Comparison of ENCODE assay signal across 9 mouse cellular contexts in the genomic region with DNA sequence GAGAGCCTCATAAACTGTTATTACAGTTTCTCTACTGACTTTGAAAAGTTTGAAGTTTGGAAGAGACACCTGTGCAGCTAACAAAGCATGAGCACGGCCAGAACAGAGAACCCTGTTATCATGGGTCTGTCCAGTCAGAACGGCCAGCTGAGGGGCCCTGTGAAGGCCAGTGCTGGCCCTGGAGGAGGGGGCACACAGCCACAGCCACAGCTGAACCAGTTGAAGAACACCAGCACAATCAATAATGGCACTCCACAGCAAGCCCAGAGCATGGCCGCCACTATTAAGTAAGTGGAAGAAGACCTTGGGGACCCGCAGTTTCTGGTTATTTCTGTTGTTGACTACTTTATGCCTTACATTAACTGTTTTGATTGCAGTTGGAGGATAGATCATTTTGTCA. TPM values are rescaled to one million over a fixed set of nuclear protein-coding genes. Genes with fewer than 3 reads are reported as not detected.
DNase-seq lines count a peak whose midpoint lies in the region; ATAC-seq and TF ChIP-seq lines count a peak whose summit lies in the region.
"Had no signal": no experiment of that assay in that cellular context is flagged by ENCODE, and none has a peak within 500 bp of the region (broad histone marks: within the 10 kb centered on the region; RNA-seq: fewer than 3 reads in every experiment).

No protein-coding gene starts in this region.

- peak overlapping the region; percentile 34 for H3K4me3 ChIP-seq in heart, embryonic 10.5 days
- peak overlapping the region; percentile 37 to 96 (median 85) for H3K4me3 ChIP-seq in CH12.LX (replicated peaks in 1 of 3; ENCODE audit: low read depth in 2 of 3, low read length in 2 of 3, poor library complexity in 1 of 3)
- H3K4me3 ChIP-seq in hindbrain, embryonic 10.5 days, result peak overlapping the region; percentile 84
- 0 out of 2 replicates have a peak overlapping the region, but pooled peaks have one; percentile 12 for H3K4me3 ChIP-seq in liver, embryonic 15.5 days (replicated peaks)

- dilution Hi-C loops in CH12.LX (cut with MboI; ENCODE audit: extremely low pct_ligation_motif_present, extremely low pct_unique_long_range_greater_than_20kb, low sequenced_read_pairs), result no loop called here

- peak overlapping the region; percentile 33; the same call in 1 of the 2 replicates for H3K9ac ChIP-seq in CH12.LX (ENCODE audit: insufficient read depth, low read depth)
- no peak overlapping the region for H3K9ac ChIP-seq in liver, embryonic 15.5 days

- no peaks in the 10 kb centered on the region for H3K27me3 ChIP-seq in heart, embryonic 10.5 days (ENCODE audit: insufficient read depth, poor library complexity, severe bottlenecking)
- no peaks in the 10 kb centered on the region for H3K27me3 ChIP-seq in CH12.LX (replicated peaks)
- H3K27me3 ChIP-seq in hindbrain, embryonic 10.5 days (ENCODE audit: insufficient read depth, poor library complexity, severe bottlenecking), result no peaks in the 10 kb centered on the region
- no peaks in the 10 kb centered on the region for H3K27me3 ChIP-seq in liver, embryonic 15.5 days

- intact Hi-C loops in left cerebral cortex, postnatal 10 days (cut with DNase I), result no loop called here

- DNase-seq in heart, embryonic 10.5 days (ENCODE audit: low spot score), result no peak
- no peak for DNase-seq in heart, adult 8-10 months (ENCODE audit: low spot score)
- no peak for DNase-seq in CH12.LX (ENCODE audit: extremely low read depth)
- no peak for DNase-seq in hindbrain, embryonic 10.5 days (ENCODE audit: low spot score)
- no peak for DNase-seq in urinary bladder, postnatal 10 days (ENCODE audit: low spot score)
- no peak for DNase-seq in left cerebral cortex, postnatal 10 days (ENCODE audit: extremely low spot score in 1 of 2, low spot score in 2 of 2)
- no peak for DNase-seq in thymus, postnatal 25 days
- DNase-seq: kidney, postnatal 36 days had no signal

- ATAC-seq in liver, embryonic 15.5 days (ENCODE audit: insufficient read depth), result no peak

- H3K27ac ChIP-seq in heart, embryonic 10.5 days, result no peak overlapping the region
- no peak overlapping the region for H3K27ac ChIP-seq in CH12.LX (ENCODE audit: insufficient read depth, low read depth)
- H3K27ac ChIP-seq in hindbrain, embryonic 10.5 days, result no peak overlapping the region
- no peak overlapping the region for H3K27ac ChIP-seq in liver, embryonic 15.5 days (replicated peaks)

- 51% methylated on average over 4 of the region's 4 CpGs for WGBS in heart, embryonic 10.5 days
- 70% methylated on average over 4 of the region's 4 CpGs for WGBS in hindbrain, embryonic 10.5 days
- WGBS in liver, embryonic 15.5 days (ENCODE audit: insufficient replicate concordance), result 69% methylated on average over 4 of the region's 4 CpGs

- peak overlapping the region; percentile 92 for H3K4me2 ChIP-seq in CH12.LX (ENCODE audit: insufficient read depth, low read depth, poor library complexity, severe bottlenecking)
- peak overlapping the region; percentile 87 for H3K4me2 ChIP-seq in liver, embryonic 15.5 days

- peaks cover 81% of the 10 kb centered on the region for H3K79me2 ChIP-seq in CH12.LX (replicated peaks; ENCODE audit: control insufficient read depth, extremely low read depth, insufficient read depth, poor library complexity, severe bottlenecking)

- no peak for TF ChIP-seq RAD21 in CH12.LX (IDR thresholded peaks at IDR 0.05; ENCODE audit: low read depth, low read length)

- no peaks in the 10 kb centered on the region for H3K9me3 ChIP-seq in heart, embryonic 10.5 days
- H3K9me3 ChIP-seq in CH12.LX (replicated peaks; ENCODE audit: low read length), result no peaks in the 10 kb centered on the region
- H3K9me3 ChIP-seq in hindbrain, embryonic 10.5 days, result no peaks in the 10 kb centered on the region
- H3K9me3 ChIP-seq in liver, embryonic 15.5 days (replicated peaks), result no peaks in the 10 kb centered on the region

- no peak for TF ChIP-seq CTCF in CH12.LX (conservative IDR thresholded peaks at IDR 0.05 in 1 of 2, IDR thresholded peaks at IDR 0.05 in 1 of 2; ENCODE audit: low read depth in 2 of 2, low read length in 2 of 2)

- in situ Hi-C loops in CH12.LX (cut with MboI; ENCODE audit: low pct_ligation_motif_present, low pct_unique_long_range_greater_than_20kb, low sequenced_read_pairs), result loop anchor here (5.0 kb wide), 1 partner anchor 85 kb away; no protein-coding TSS in a partner anchor

- H3K4me1 ChIP-seq in heart, embryonic 10.5 days, result peaks cover 21% of the 10 kb centered on the region
- peaks cover 0 to 28% of the 10 kb centered on the region in 2 experiments; a peak in 3 of 4 replicates for H3K4me1 ChIP-seq in CH12.LX (ENCODE audit: control insufficient read depth in 1 of 2, insufficient read depth in 2 of 2)
- peaks cover 30% of the 10 kb centered on the region for H3K4me1 ChIP-seq in hindbrain, embryonic 10.5 days (replicated peaks)
- H3K4me1 ChIP-seq in liver, embryonic 15.5 days (replicated peaks), result peaks cover 38% of the 10 kb centered on the region

- TF ChIP-seq POLR2A in CH12.LX (IDR thresholded peaks at IDR 0.05; ENCODE audit: low read depth, low read length), result no peak

- no peak for TF ChIP-seq EP300 in CH12.LX (IDR thresholded peaks at IDR 0.05; ENCODE audit: low read length)

- peaks cover 50% of the 10 kb centered on the region for H3K36me3 ChIP-seq in heart, embryonic 10.5 days
- peaks cover 34 to 42% of the 10 kb centered on the region in 2 experiments for H3K36me3 ChIP-seq in CH12.LX (replicated peaks in 1 of 2; ENCODE audit: control insufficient read depth in 1 of 2, insufficient read depth in 1 of 2, low read length in 1 of 2)
- H3K36me3 ChIP-seq in hindbrain, embryonic 10.5 days, result peaks cover 53% of the 10 kb centered on the region
- H3K36me3 ChIP-seq in liver, embryonic 15.5 days (replicated peaks), result peaks cover 53% of the 10 kb centered on the region

TF ChIP-seq in CH12.LX, 34 proteins besides CTCF, POLR2A, EP300 and RAD21:
- no peak for TF ChIP-seq MAZ (IDR thresholded peaks at IDR 0.05; ENCODE audit: low read depth, low read length)
- TF ChIP-seq CHD2 (IDR thresholded peaks at IDR 0.05; ENCODE audit: low read length), result no peak
- TF ChIP-seq ZC3H11A (IDR thresholded peaks at IDR 0.05; ENCODE audit: low read depth, low read length), result no peak
- no peak for TF ChIP-seq POLR2AphosphoS2 (IDR thresholded peaks at IDR 0.05; ENCODE audit: low read depth, low read length)
- no peak for TF ChIP-seq PAX5 (IDR thresholded peaks at IDR 0.05; ENCODE audit: low read length)
- no peak for TF ChIP-seq RCOR1 (conservative IDR thresholded peaks at IDR 0.05; ENCODE audit: low read depth, low read length)
- TF ChIP-seq ZMIZ1 (IDR thresholded peaks at IDR 0.05; ENCODE audit: low read depth, low read length), result no peak
- TF ChIP-seq SMC3 (IDR thresholded peaks at IDR 0.05; ENCODE audit: low read depth, low read length), result no peak
- TF ChIP-seq CHD1 (IDR thresholded peaks at IDR 0.05; ENCODE audit: low read depth, low read length), result no peak
- no peak for TF ChIP-seq USF2 (conservative IDR thresholded peaks at IDR 0.05; ENCODE audit: low read depth, low read length)

RNA-seq across cellular contexts. Expression of a gene that starts 2.6 kb away (rescaled TPM):
- 12.6 and 12.7 TPM in 2 replicates for polyA plus RNA-seq in heart, embryonic 10.5 days (2016; fragmentation: Nextera tagmentation; extraction: Ambion mirVana)
- 10 to 100 TPM; 78.5 to 93.2 (median 88.8) TPM for total RNA-seq in heart, adult 8-10 months (2022)
- total RNA-seq in CH12.LX (2012; rRNA removed) (41.5 and 42.3 TPM in 2 replicates), CH12.LX (2014; rRNA removed) (66.7 and 71.4 TPM in 2 replicates)
- polyA plus RNA-seq in CH12.LX (2012; ENCODE audit: insufficient read length, low read depth), result 77.1 and 81.2 TPM in 2 replicates
- polyA plus RNA-seq in hindbrain, embryonic 10.5 days (2016; fragmentation: Nextera tagmentation; extraction: Ambion mirVana), result 16.8 and 21.0 TPM in 2 replicates
- 6.1 and 6.6 TPM in 2 replicates for polyA plus RNA-seq in liver, embryonic 15.5 days (2015; fragmentation: Nextera tagmentation; extraction: Ambion mirVana)
- total RNA-seq in left cerebral cortex, postnatal 10 days (2021), result 100 to 1,000 TPM; 114 to 115 TPM

RNA-seq across cellular contexts. Expression of a gene that starts 45.6 kb away (rescaled TPM):
- not detected in 2 replicates for polyA plus RNA-seq in heart, embryonic 10.5 days (2016; fragmentation: Nextera tagmentation; extraction: Ambion mirVana)
- total RNA-seq in heart, adult 8-10 months (2022), result under 1 TPM in 3 of 4 experiments, not detected in 1; 0.11 to 0.72 (median 0.14) TPM
- total RNA-seq in CH12.LX (2012; rRNA removed) (27.7 and 30.2 TPM in 2 replicates), CH12.LX (2014; rRNA removed) (75.4 and 93.4 TPM in 2 replicates)
- 61.2 and 70.5 TPM in 2 replicates for polyA plus RNA-seq in CH12.LX (2012; ENCODE audit: insufficient read length, low read depth)
- not detected in 2 replicates for polyA plus RNA-seq in hindbrain, embryonic 10.5 days (2016; fragmentation: Nextera tagmentation; extraction: Ambion mirVana)
- polyA plus RNA-seq in liver, embryonic 15.5 days (2015; fragmentation: Nextera tagmentation; extraction: Ambion mirVana), result 0.13 TPM in 1 of 2 replicates, not detected in the other
- not detected for total RNA-seq in left cerebral cortex, postnatal 10 days (2021)

Comparison
In these comparisons a context has a peak if more than half of its experiments do, and no peak if none do; other contexts are left out.
1. H3K4me3 ChIP-seq: peak in every context shown above with its lines; median percentile 85 in CH12.LX; 84 in hindbrain, embryonic 10.5 days; 34 in heart, embryonic 10.5 days; 12 in liver, embryonic 15.5 days.
2. RNA of a gene that starts 45.6 kb away (polyA plus RNA-seq): 61.2 to 70.5 TPM in CH12.LX; not detected in heart, embryonic 10.5 days, not detected in hindbrain, embryonic 10.5 days and 0.13 TPM in liver, embryonic 15.5 days; every median in the first group is over 10 times any median in the second.